Mouse (Mus musculus) MEL (cell line): ENCODE measurements around the gene Lmo7. TPM values are rescaled to one million over a fixed set of nuclear protein-coding genes. Genes with fewer than 3 reads are reported as not detected.

Source experiments
- DNase-seq: peaks from one replicate; pipeline ENCODE4 v3.0.0; 2011; ENCODE audit warnings: low read depth, low spot score
- H3K27ac ChIP-seq: 2 replicates; pipeline ENCODE4 v1.5.1; 2012; ENCODE audit warnings: low read depth, mild to moderate bottlenecking, control low read depth, low read length, moderate library complexity; ENCODE audit not compliant: control insufficient read depth
- H3K27me3 ChIP-seq, 2 experiments: fragments of 150-350 bp in 1 of 2; sonication (generic) in 1 of 2; 2 replicates each; pipeline ENCODE4 v1.6.1; 2012; ENCODE audit warnings: low read length in 2 of 2, mild to moderate bottlenecking in 2 of 2, improper control_type of control experiment in 1 of 2, moderate library complexity in 1 of 2; ENCODE audit not compliant: insufficient read depth in 2 of 2, control insufficient read depth in 1 of 2
- H3K36me3 ChIP-seq, 2 experiments: 2 replicates each; pipeline ENCODE4 v1.6.1; 2012 to 2014; ENCODE audit warnings: low read length in 2 of 2, improper control_type of control experiment in 1 of 2, inconsistent platforms in 1 of 2, mild to moderate bottlenecking in 1 of 2; ENCODE audit not compliant: insufficient read depth in 2 of 2, control insufficient read depth in 1 of 2
- H3K4me1 ChIP-seq, 2 experiments: fragments of 150-350 bp in 1 of 2; sonication (generic) in 1 of 2; 2 replicates each; pipeline ENCODE4 v1.6.1; 2012; ENCODE audit warnings: low read length in 2 of 2, improper control_type of control experiment in 1 of 2, mild to moderate bottlenecking in 1 of 2; ENCODE audit not compliant: insufficient read depth in 2 of 2, control insufficient read depth in 1 of 2
- H3K4me3 ChIP-seq, 2 experiments: fragments of 150-350 bp in 1 of 2; sonication (generic) in 1 of 2; 2 replicates each; pipeline ENCODE4 v1.5.1; 2012; ENCODE audit warnings: low read depth in 2 of 2, low read length in 2 of 2, mild to moderate bottlenecking in 2 of 2, moderate library complexity in 2 of 2, control low read depth in 1 of 2, improper control_type of control experiment in 1 of 2; ENCODE audit not compliant: control insufficient read depth in 1 of 2, insufficient read depth in 1 of 2
- H3K79me2 ChIP-seq: 2 replicates; pipeline ENCODE4 v1.6.1; 2012; ENCODE audit warnings: mild to moderate bottlenecking, low read length, moderate library complexity; ENCODE audit not compliant: control insufficient read depth, poor library complexity, insufficient read depth
- H3K9ac ChIP-seq: 2 replicates; pipeline ENCODE4 v1.6.1; 2012; ENCODE audit warnings: low read depth, mild to moderate bottlenecking, control low read depth, low read length, moderate library complexity; ENCODE audit not compliant: control insufficient read depth, poor library complexity, severe bottlenecking
- H3K9me3 ChIP-seq: fragments of 150-350 bp; sonication (generic); replicated peaks from 2 replicates; pipeline ENCODE4 v1.6.1; 2012; ENCODE audit warnings: mild to moderate bottlenecking, low read length, improper control_type of control experiment, moderate library complexity; ENCODE audit not compliant: insufficient read depth
- BHLHE40 ChIP-seq: IDR thresholded peaks from 2 replicates; pipeline ENCODE4 v1.6.1; 2012; ENCODE audit warnings: low read depth, mild to moderate bottlenecking, inconsistent platforms, low read length, improper control_type of control experiment, borderline replicate concordance
- CHD1 ChIP-seq: IDR thresholded peaks from 2 replicates; pipeline ENCODE4 v1.6.1; 2012; ENCODE audit warnings: low read depth, mild to moderate bottlenecking, inconsistent platforms, low read length, improper control_type of control experiment
- EP300 ChIP-seq, 2 experiments: IDR thresholded peaks; 2 replicates each; pipeline ENCODE4 v1.6.1; 2011; ENCODE audit warnings: improper control_type of control experiment in 2 of 2, low read length in 2 of 2, low read depth in 1 of 2, mild to moderate bottlenecking in 1 of 2
- ETS1 ChIP-seq: IDR thresholded peaks from 2 replicates; pipeline ENCODE4 v1.6.1; 2012; ENCODE audit warnings: low read depth, mild to moderate bottlenecking, inconsistent platforms, low read length, improper control_type of control experiment, moderate library complexity
- GATA1 ChIP-seq: IDR thresholded peaks from 2 replicates; pipeline ENCODE4 v1.6.1; 2011; ENCODE audit warnings: low read depth, low read length, improper control_type of control experiment
- JUND ChIP-seq: IDR thresholded peaks from 2 replicates; pipeline ENCODE4 v1.6.1; 2011; ENCODE audit warnings: low read depth, mild to moderate bottlenecking, improper control_type of control experiment, low read length
- KAT2A ChIP-seq: conservative IDR thresholded peaks from 2 replicates; pipeline ENCODE4 v1.6.1; 2012; ENCODE audit warnings: low read depth, low read length, improper control_type of control experiment, inconsistent platforms
- MAFK ChIP-seq: IDR thresholded peaks from 2 replicates; pipeline ENCODE4 v1.6.1; 2011; ENCODE audit warnings: low read depth, mild to moderate bottlenecking, low read length, improper control_type of control experiment, borderline replicate concordance
- MAZ ChIP-seq: IDR thresholded peaks from 2 replicates; pipeline ENCODE4 v1.6.1; 2012; ENCODE audit warnings: low read depth, mild to moderate bottlenecking, inconsistent platforms, low read length, improper control_type of control experiment
- MYB ChIP-seq: IDR thresholded peaks from 2 replicates; pipeline ENCODE4 v1.6.1; 2011; ENCODE audit warnings: mild to moderate bottlenecking, low read depth, low read length, improper control_type of control experiment
- NRF1 ChIP-seq: IDR thresholded peaks from 2 replicates; pipeline ENCODE4 v1.6.1; 2014; ENCODE audit warnings: low read depth, mild to moderate bottlenecking, inconsistent platforms, low read length, improper control_type of control experiment, moderate library complexity; ENCODE audit not compliant: poor library complexity, insufficient read depth, severe bottlenecking
- POLR2AphosphoS5 ChIP-seq: IDR thresholded peaks from 2 replicates; pipeline ENCODE4 v1.6.1; 2012; ENCODE audit warnings: low read depth, borderline replicate concordance, mild to moderate bottlenecking, inconsistent platforms, low read length, moderate library complexity, mixed read lengths
- RCOR1 ChIP-seq: IDR thresholded peaks from 2 replicates; pipeline ENCODE4 v1.6.1; 2012; ENCODE audit warnings: low read depth, mild to moderate bottlenecking, inconsistent platforms, low read length, improper control_type of control experiment
- SMC3 ChIP-seq: IDR thresholded peaks from 2 replicates; pipeline ENCODE4 v1.6.1; 2011; ENCODE audit warnings: low read depth, low read length, improper control_type of control experiment
- TAL1 ChIP-seq: IDR thresholded peaks from 2 replicates; pipeline ENCODE4 v1.6.1; 2012; ENCODE audit warnings: mild to moderate bottlenecking, inconsistent platforms, low read length, moderate library complexity, mixed read lengths
- TCF12 ChIP-seq: IDR thresholded peaks from 2 replicates; pipeline ENCODE4 v1.6.1; 2014; ENCODE audit warnings: low read depth, mild to moderate bottlenecking, inconsistent platforms, low read length, improper control_type of control experiment, moderate library complexity
- UBTF ChIP-seq: IDR thresholded peaks from 2 replicates; pipeline ENCODE4 v1.6.1; 2012; ENCODE audit warnings: low read depth, mild to moderate bottlenecking, inconsistent platforms, low read length, improper control_type of control experiment, moderate library complexity, borderline replicate concordance; ENCODE audit not compliant: insufficient read depth
- USF2 ChIP-seq, 2 experiments: IDR thresholded peaks; 2 replicates each; pipeline ENCODE4 v1.6.1; 2011 to 2012; ENCODE audit warnings: improper control_type of control experiment in 2 of 2, low read length in 2 of 2, borderline replicate concordance in 1 of 2, inconsistent platforms in 1 of 2, low read depth in 1 of 2, mild to moderate bottlenecking in 1 of 2; ENCODE audit not compliant: insufficient read depth in 1 of 2
- ZMIZ1 ChIP-seq: IDR thresholded peaks from 2 replicates; pipeline ENCODE4 v1.6.1; 2012; ENCODE audit warnings: low read depth, mild to moderate bottlenecking, inconsistent platforms, low read length, improper control_type of control experiment, moderate library complexity
- polyA plus RNA-seq, 2 experiments: library from polyadenylated mRNA; stranded (reverse) in 1 of 2; unstranded in 1 of 2; fragments of >175 nt in 1 of 2; fragments of >200 nt in 1 of 2; gene quantifications; 2 replicates each; pipeline versions ENCODE4 v1.2.1 to v1.2.4; 2012; ENCODE audit warnings: low replicate concordance in 2 of 2, low read depth in 1 of 2; ENCODE audit not compliant: insufficient read length in 2 of 2, insufficient read depth in 1 of 2, missing spikeins in 1 of 2
- total RNA-seq: library from RNA; depleted of rRNA; stranded (reverse); fragments of 300-350 nt; gene quantifications from 2 replicates; pipeline ENCODE4 v1.2.3, GENCODE M21; 2012; rRNA removed

The Lmo7 gene
- total and polyA plus RNA-seq, 3 experiments: not detected

GRCm38 (mm10) chr14:101973171-101973570 lies 243.4 kb downstream of the Lmo7 start:
- no peak for DNase-seq
- TF ChIP-seq BHLHE40 (no peak), USF2 (IDR thresholded peaks at IDR 0.05; ENCODE audit: borderline replicate concordance in 1 of 2, insufficient read depth in 1 of 2, low read depth in 1 of 2, low read length in 2 of 2) (no peak), SMC3 (no peak), TAL1 (no peak), UBTF (no peak), ETS1 (no peak), POLR2AphosphoS5 (no peak), CHD1 (no peak), EP300 (IDR thresholded peaks at IDR 0.05; ENCODE audit: low read depth in 1 of 2, low read length in 2 of 2) (no peak), MAZ (no peak), MAFK (no peak), TCF12 (no peak), RCOR1 (no peak), MYB (no peak), NRF1 (no peak), GATA1 (no peak), JUND (no peak), ZMIZ1 (no peak)
- H3K27me3 ChIP-seq: no peaks in the 10 kb centered on the region
- no peaks in the 10 kb centered on the region for H3K9me3 ChIP-seq
- H3K27ac ChIP-seq: no peak overlapping the region
- H3K36me3 ChIP-seq: no peaks in the 10 kb centered on the region
- H3K79me2 ChIP-seq: no peaks in the 10 kb centered on the region
- H3K4me1 ChIP-seq: no peaks in the 10 kb centered on the region
- no peak overlapping the region for H3K4me3 ChIP-seq
- no peak overlapping the region for H3K9ac ChIP-seq

GRCm38 (mm10) chr14:101976021-101976685 lies 246.4 kb downstream of the Lmo7 start:
- no peak overlapping the region for H3K4me3 ChIP-seq
- H3K27ac ChIP-seq: no peak overlapping the region
- no peaks in the 10 kb centered on the region for H3K27me3 ChIP-seq
- no peaks in the 10 kb centered on the region for H3K4me1 ChIP-seq
- H3K36me3 ChIP-seq: no peaks in the 10 kb centered on the region
- H3K9ac ChIP-seq: no peak overlapping the region
- H3K9me3 ChIP-seq: no peaks in the 10 kb centered on the region
- TF ChIP-seq MAFK: no peak
- no peak for TF ChIP-seq SMC3
- TF ChIP-seq KAT2A: no peak
- no peak for TF ChIP-seq TCF12
- TF ChIP-seq, all 39 proteins: peak for 0
- DNase-seq: no peak
- H3K79me2 ChIP-seq: no peaks in the 10 kb centered on the region

Other genes starting within 250 kb of the Lmo7 start
- not detected in 2 replicates for gene Tbc1d4, start 120.8 kb upstream of the Lmo7 start, total RNA-seq
- not detected for gene Tbc1d4, start 120.8 kb upstream of the Lmo7 start, polyA plus RNA-seq
- 51.7 and 61.2 TPM in 2 replicates for gene Commd6, start 89.3 kb upstream of the Lmo7 start, total RNA-seq
- gene Commd6, start 89.3 kb upstream of the Lmo7 start, polyA plus RNA-seq: 10 to 100 TPM in 1 of 2 experiments, not detected in 1; 57.3 TPM
- 59.1 and 63.4 TPM in 2 replicates for gene Uchl3, start 76.0 kb upstream of the Lmo7 start, total RNA-seq
- gene Uchl3, start 76.0 kb upstream of the Lmo7 start, polyA plus RNA-seq: 10 to 100 TPM in 1 of 2 experiments, not detected in 1; 57.8 TPM
- not detected in 2 replicates for gene Gm9922, start 143 bp upstream of the Lmo7 start, total RNA-seq
- gene Gm9922, start 143 bp upstream of the Lmo7 start, polyA plus RNA-seq: not detected